Mouse (Mus musculus) neural tube, postnatal 0 days (tissue): Measurements from ENCODE around the gene 2610042L04Rik. TPM values are rescaled to one million over a fixed set of nuclear protein-coding genes. Genes with fewer than 3 reads are reported as not detected.

Experiments used
- polyA plus RNA-seq: library from polyadenylated mRNA; unstranded; fragments of >200 nt; fragmentation: Nextera tagmentation; extraction: Ambion mirVana; gene quantifications from 2 replicates; pipeline ENCODE4 v1.2.1, GENCODE M21; 2015

2610042L04Rik gene
- polyA plus RNA-seq, result 4.2 and 4.7 TPM in 2 replicates

DNA sequence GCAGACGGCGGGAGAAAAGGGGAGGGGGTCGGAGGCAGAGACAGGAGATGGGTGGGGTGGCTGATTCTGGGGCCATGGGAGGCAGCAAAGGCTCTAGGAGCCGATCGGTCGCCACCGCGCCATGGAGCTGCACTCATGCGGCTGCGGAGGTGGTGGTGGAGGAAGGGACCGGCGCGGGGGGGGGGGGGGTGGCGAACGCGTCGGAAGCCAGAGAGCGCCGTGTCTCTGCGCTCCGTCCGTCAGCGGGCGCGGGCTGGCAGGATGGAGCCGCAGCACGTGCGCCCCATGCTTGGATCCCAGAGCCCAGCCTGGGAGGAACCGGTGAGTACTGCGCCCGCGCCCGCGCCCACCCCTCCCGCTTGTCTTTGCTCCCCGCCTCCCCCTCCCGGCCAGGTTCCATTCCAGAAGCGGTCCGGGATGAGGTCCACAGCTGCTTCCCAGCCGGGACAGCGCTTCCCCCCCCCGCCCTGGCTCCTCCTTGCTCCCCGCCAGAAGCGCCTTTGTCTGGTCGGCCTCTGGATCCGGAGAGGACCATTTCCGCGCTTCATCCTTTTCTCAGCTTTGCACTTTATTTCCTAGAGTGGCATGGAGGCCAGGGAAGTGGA is at the start of gene 2610042L04Rik:
Gene 2610042L04Rik, plus strand, starts transcription at position 288 of the 605 bp plus-strand sequence.

DNA sequence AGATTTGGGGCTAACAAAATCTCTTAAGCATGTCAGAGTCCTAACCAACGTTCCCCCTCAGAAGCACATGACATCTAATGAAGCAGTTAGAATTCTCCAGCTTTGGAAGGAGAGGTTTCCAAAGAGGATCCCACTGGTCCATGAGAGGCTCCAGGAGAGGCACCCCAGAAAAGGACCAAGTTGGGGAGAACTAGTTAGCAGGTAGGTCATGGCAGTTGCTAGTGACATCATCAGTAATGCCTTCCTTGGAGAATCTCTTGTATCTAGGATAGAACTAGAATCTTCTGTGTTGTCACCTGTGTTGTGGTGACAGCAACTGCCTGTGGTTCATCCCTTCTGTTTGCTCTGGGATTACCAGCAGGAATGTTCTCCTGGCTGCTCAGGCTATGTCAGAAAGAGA is 17.6 kb upstream of the 2610042L04Rik start, which contains the start of gene Gm3149:
Gene Gm3149, plus strand, starts transcription at position 301 of the 400 bp plus-strand sequence.

DNA sequence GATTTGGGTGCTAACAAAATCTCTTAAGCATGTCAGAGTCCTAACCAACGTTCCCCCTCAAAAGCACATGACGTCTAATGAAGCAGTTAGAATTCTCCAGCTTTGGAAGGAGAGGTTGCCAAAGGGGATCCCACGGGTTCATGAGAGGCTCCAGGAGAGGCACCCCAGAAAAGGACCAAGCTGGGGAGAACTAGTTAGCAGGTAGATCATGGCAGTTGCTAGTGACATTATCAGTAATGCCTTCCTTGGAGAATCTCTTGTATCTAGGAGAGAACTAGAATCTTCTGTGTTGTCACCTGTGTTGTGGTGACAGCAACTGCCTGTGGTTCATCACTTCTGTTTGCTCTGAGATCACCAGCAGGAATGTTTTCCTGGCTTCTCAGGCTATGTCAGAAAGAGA is 62.7 kb downstream of the 2610042L04Rik start, which contains the start of gene Gm3159:
Gene Gm3159, plus strand, starts transcription at position 301 of the 400 bp plus-strand sequence.

Other genes starting within 250 kb of the 2610042L04Rik start
- 3.8 and 4.1 TPM in 2 replicates for gene Gm8108, start 224.2 kb upstream of the 2610042L04Rik start, polyA plus RNA-seq
- not detected in 2 replicates for gene Gm3127, start 169.7 kb upstream of the 2610042L04Rik start, polyA plus RNA-seq
- gene Gm2974, start 152.2 kb upstream of the 2610042L04Rik start, polyA plus RNA-seq, result 5.8 and 10.8 TPM in 2 replicates
- not detected in 2 replicates for gene Gm3138, start 85.1 kb upstream of the 2610042L04Rik start, polyA plus RNA-seq
- gene Gm3149, start 17.5 kb upstream of the 2610042L04Rik start, polyA plus RNA-seq, result 0.15 TPM in 1 of 2 replicates, not detected in the other
- not detected in 2 replicates for gene Gm3159, start 62.8 kb downstream of the 2610042L04Rik start, polyA plus RNA-seq
- 4.5 and 4.7 TPM in 2 replicates for gene Gm3164, start 80.7 kb downstream of the 2610042L04Rik start, polyA plus RNA-seq
- gene Gm3173, start 96.2 kb downstream of the 2610042L04Rik start, polyA plus RNA-seq, result 0.53 TPM in 1 of 2 replicates, not detected in the other
- gene Gm3182, start 147.0 kb downstream of the 2610042L04Rik start, polyA plus RNA-seq, result not detected in 2 replicates
- gene Gm3047, start 220.6 kb downstream of the 2610042L04Rik start, polyA plus RNA-seq, result not detected in 2 replicates